Mouse (Mus musculus) lung, adult 2 months (tissue): ENCODE measurements around the gene Mzt1.

ENCODE experiments used
- CTCF ChIP-seq: fragments of 200-500 bp; IDR thresholded peaks from 2 replicates; pipeline ENCODE4 v1.5.1; 2011; ENCODE audit warnings: mild to moderate bottlenecking, low read length, control low read depth; ENCODE audit not compliant: insufficient read depth
- POLR2A ChIP-seq: fragments of 200-500 bp; IDR thresholded peaks from 2 replicates; pipeline ENCODE4 v1.6.1; 2011; ENCODE audit warnings: low read depth, mild to moderate bottlenecking, control low read depth, low read length, borderline replicate concordance; ENCODE audit errors: extremely low read depth

DNA sequence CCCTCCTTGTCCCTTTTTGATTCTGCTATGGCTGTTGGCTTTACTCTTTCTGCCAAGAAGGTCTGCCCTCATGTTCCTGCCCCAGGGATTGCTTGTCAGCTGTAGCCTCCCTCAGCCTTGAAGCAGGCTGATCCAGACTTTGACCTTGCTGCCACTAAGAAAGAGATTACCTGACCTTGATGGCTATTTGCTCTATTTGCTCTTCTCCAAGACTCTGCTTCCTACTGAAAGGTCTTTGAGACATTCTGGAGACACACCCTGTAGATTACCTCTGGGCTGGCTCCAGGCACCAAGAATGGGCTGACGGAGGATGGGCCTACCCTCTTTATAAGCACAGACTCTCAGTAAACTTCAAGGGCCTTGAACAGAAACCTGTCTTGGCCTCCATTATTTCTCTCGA is 53.5 kb downstream of the Mzt1 start:
- no peak for TF ChIP-seq POLR2A
- TF ChIP-seq CTCF = no peak
